Mouse (Mus musculus): ENCODE measurements around the gene Vav2.

The Vav2 gene

DNA sequence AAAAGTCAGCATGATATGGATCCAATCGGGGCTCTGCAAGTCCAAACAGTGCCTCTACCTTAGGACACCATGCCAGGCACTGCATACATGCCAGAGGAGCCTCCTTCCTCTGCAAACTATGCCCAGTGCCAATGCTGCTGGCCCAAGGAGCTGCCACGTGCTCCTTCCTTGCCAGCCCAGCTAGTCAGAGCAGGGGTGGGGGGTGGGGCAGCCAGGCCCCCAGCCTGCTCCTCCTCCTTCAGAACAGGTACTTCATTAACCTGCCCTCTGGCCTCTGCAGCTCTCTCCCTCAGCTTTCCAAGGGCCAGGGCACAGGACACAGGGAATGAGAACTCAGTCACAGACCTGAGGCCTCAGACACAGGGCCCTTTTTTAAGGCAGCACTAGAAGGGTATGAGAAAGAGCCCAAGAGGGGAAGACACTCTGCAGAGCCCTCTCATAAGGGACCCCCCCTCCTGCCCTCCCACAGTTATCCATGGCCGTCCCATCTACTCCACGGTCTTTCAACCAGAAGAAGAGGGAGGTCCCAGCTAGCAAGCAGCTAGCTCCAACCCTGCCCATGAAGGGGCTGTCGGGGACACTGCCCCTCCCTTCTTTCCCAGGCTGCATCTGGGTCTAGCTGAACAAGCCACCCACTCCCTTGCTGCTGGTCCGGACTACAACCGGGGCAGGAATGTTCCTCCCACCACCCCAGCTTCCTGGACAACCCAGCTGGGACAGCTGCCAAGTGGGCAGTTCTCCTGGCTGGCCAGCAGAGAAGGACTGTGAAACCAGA, 179.9 kb downstream of the Vav2 start:
- DNase-seq, result peak; percentile 50

DNA sequence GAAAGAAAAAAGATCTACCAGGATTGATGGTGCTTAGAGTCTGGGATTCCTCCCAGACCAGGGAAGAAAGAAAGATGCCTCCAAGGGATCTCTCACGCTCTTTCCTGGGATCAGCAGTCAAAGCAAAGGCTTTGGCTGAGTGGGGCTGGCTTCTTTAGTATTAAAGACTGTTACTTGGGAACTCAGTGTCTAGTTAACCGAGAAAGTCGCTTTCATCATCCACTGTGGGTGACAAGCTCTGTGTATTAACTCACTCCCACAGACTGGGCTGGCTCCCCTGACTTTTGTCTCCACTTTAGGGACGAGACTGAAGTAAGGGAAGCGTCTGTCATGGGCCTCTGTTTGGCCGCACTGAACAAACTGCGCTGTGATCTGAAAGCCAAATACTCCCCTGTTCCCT, 180.9 kb downstream of the Vav2 start:
- DNase-seq, result no peak

GRCm38 (mm10) chr2:27237342-27237741, 189.5 kb downstream of the Vav2 start:
- DNase-seq, result peak; percentile 73

- peak; percentile 79 for DNase-seq
Measured at GRCm38 (mm10) chr2:27235729-27236128, 191.1 kb downstream of the Vav2 start.

- no peak for DNase-seq
Measured at GRCm38 (mm10) chr2:27232376-27232775, 194.5 kb downstream of the Vav2 start.

DNA sequence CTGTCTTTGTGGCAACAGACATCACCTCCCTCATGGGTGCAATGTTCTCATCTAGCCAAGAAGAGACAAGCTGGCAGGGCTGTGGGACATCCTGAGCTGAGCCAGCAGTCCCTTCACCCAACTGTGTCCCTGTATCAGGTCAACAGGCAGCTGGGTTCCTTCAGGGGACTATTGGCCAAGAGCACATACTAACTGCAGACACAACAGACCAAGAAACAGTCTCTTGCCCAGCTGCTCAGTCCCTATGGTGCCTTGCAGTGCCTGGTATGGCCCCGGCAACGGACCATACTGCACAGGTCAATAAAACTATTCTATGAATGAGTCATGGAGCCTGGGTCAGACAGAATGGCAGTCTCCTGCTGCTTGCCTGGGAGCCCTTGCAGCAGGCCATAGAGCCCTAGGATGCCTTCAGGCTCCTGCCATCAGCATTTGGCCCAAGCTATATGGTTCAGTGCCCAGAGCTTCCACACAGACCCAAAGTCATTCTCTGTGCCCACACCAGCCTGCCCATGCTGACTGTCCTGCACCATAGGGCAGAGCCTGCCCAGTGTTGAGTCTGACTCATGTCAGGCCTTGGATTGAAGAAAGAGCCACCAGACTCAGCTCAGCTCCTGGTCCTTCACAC, 197.2 kb downstream of the Vav2 start:
- DNase-seq, result no peak

DNA sequence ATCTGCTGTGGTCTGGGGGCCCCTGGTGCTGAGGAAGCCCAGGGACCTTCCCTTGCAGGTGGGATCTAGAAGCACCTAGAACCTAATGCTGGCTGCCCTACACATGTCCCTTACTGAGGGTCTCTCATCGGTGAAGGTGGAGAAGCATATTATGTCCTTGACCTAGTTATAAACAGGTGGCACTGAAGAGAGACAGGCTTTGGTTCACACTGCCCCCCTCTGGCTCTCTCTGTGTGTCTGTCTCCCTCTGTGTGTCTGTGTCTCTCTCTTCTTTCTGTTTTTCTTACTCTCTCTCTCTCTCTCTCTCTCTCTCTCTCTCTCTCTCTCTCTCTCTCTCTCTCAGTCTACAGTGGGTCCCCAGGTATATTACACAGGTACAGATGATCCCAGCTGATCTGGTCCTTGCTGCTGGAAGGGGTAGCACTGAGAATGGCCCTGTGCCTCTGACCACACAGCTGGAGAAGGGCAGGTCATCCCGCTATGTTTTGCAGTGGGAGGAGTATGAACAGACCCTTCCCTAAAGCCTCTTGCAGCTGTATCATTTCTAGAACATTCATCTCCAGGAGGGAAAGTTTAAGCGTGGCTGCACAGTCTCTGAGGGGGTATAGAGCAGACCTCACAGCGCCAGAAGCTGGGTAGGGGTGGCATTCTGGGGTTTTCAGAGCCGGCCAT, 197.9 kb downstream of the Vav2 start:
- DNase-seq, result no peak

DNA sequence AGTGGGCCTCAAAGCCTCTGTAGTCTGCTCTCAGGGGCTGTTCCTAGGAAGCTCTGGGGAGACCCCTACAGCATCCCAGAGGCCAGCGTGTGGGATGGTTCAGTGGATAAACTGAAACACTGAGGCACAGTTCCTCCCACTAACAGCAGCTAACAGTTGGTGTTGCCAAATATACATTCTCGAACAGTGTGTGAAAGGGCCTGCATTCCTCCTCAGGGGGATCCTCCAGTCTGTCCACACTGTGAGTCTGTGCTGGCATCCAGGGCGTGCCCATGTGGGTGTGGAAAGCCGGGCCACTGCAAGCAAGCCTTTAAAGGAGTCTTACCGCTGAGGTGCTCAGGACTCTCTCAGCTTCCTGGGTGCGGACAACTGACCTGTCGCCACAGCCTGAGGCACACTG, 200.3 kb downstream of the Vav2 start:
- no peak for DNase-seq

- DNase-seq, result no peak
Measured at GRCm38 (mm10) chr2:27223012-27223421, 203.8 kb downstream of the Vav2 start.

GRCm38 (mm10) chr2:27218569-27218968, 208.3 kb downstream of the Vav2 start:
- DNase-seq, result no peak

- DNase-seq, result no peak
Measured at GRCm38 (mm10) chr2:27218121-27218544, 208.7 kb downstream of the Vav2 start.

DNA sequence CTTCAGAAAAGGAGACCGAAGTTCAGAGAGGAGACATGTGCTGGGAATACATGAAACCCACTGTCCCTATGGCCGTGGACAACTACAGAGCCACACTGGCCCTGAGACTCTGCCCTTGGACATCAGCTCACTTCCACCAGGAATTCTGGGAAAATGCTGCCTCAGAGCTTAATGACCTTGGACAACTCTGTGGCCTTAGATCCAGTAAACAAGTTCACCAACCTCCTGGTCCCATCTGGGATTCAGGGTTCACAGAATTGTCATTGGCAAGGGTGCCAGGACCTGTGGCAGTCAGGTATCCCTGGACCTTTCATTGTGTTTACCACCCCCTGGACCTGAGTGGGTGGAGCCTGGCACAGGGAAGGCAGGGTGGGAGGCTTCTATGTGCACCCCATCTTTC, 211.3 kb downstream of the Vav2 start:
- DNase-seq, result no peak

Data from embryo, embryonic 11 days (tissue).